ENCODE assay signal across 8 mouse cellular contexts in genomic region chr15:25358680-25359097, GRCm38 (mm10). TPM values are rescaled to one million over a fixed set of nuclear protein-coding genes. Genes with fewer than 3 reads are reported as not detected.
A peak's percentile ranks its signal among the peaks of the same experiment; 100 is the strongest.
DNase-seq lines count a peak whose midpoint lies in the region; ATAC-seq and TF ChIP-seq lines count a peak whose summit lies in the region.

No protein-coding gene starts in this region.

- TF ChIP-seq CTCF in layer of hippocampus, adult 2 months (conservative IDR thresholded peaks at IDR 0.05): no peak
- no peak for TF ChIP-seq CTCF in olfactory bulb, adult 2 months (IDR thresholded peaks at IDR 0.05; ENCODE audit: insufficient read depth, low read depth, low read length)

- H3K4me2 ChIP-seq in embryonic facial prominence, embryonic 11.5 days (ENCODE audit: low read depth, low read length): no peak overlapping the region
- peak overlapping the region; percentile 49 for H3K4me2 ChIP-seq in forebrain, embryonic 13.5 days

- no peaks in the 10 kb centered on the region for H3K9me3 ChIP-seq in embryonic facial prominence, embryonic 11.5 days (replicated peaks; ENCODE audit: control insufficient read depth, low read length)
- H3K9me3 ChIP-seq in embryonic facial prominence, embryonic 10.5 days: no peaks in the 10 kb centered on the region
- H3K9me3 ChIP-seq in forebrain, embryonic 13.5 days (replicated peaks): no peaks in the 10 kb centered on the region

- no peaks in the 10 kb centered on the region for H3K36me3 ChIP-seq in embryonic facial prominence, embryonic 11.5 days (replicated peaks; ENCODE audit: control insufficient read depth, insufficient read depth, low read depth, low read length)
- H3K36me3 ChIP-seq in embryonic facial prominence, embryonic 10.5 days (replicated peaks): peaks cover 11% of the 10 kb centered on the region
- H3K36me3 ChIP-seq in forebrain, embryonic 13.5 days (ENCODE audit: poor library complexity, severe bottlenecking): peaks cover 8% of the 10 kb centered on the region; the same call in 1 of the 2 replicates

- H3K27ac ChIP-seq in embryonic facial prominence, embryonic 11.5 days (replicated peaks; ENCODE audit: low read depth, low read length): no peak overlapping the region
- no peak overlapping the region for H3K27ac ChIP-seq in embryonic facial prominence, embryonic 10.5 days (replicated peaks)
- H3K27ac ChIP-seq in layer of hippocampus, adult 2 months: peak overlapping the region; percentile 80
- no peak overlapping the region for H3K27ac ChIP-seq in forebrain, embryonic 13.5 days
- H3K27ac ChIP-seq in olfactory bulb, adult 2 months (ENCODE audit: insufficient read depth, low read depth, low read length): peak overlapping the region; percentile 80

- no peak overlapping the region for H3K4me3 ChIP-seq in embryonic facial prominence, embryonic 11.5 days (ENCODE audit: low read depth, low read length)
- no peak overlapping the region for H3K4me3 ChIP-seq in embryonic facial prominence, embryonic 10.5 days
- H3K4me3 ChIP-seq in layer of hippocampus, adult 2 months: peak overlapping the region; percentile 48
- 0 out of 2 replicates have a peak overlapping the region, but pooled peaks have one; percentile 2 for H3K4me3 ChIP-seq in forebrain, embryonic 13.5 days
- H3K4me3 ChIP-seq in olfactory bulb, adult 2 months (ENCODE audit: insufficient read depth, low read depth, low read length): peak overlapping the region; percentile 36

- no peak for ATAC-seq in embryonic facial prominence, embryonic 11.5 days (replicated peaks; ENCODE audit: insufficient number of reproducible peaks, low FRiP score, low TSS enrichment, low read depth)
- peak; percentile 69 for ATAC-seq in forebrain, embryonic 13.5 days

- no peak for TF ChIP-seq POLR2A in olfactory bulb, adult 2 months (IDR thresholded peaks at IDR 0.05; ENCODE audit: insufficient read depth, low read depth, low read length)

- 44% methylated on average over 14 of the region's 14 CpGs for WGBS in embryonic facial prominence, embryonic 11.5 days
- WGBS in embryonic facial prominence, embryonic 10.5 days: 47% methylated on average over 14 of the region's 14 CpGs
- 22% methylated on average over 14 of the region's 14 CpGs for WGBS in forebrain, embryonic 13.5 days
- 10% methylated on average over 14 of the region's 14 CpGs for WGBS in olfactory bulb, adult 2 months

- peak; percentile 41 for DNase-seq in embryonic facial prominence, embryonic 11.5 days (ENCODE audit: low spot score)
- no peak for DNase-seq in embryonic facial prominence, embryonic 10.5 days (ENCODE audit: low spot score)
- peak in 1 of 2 experiments; percentile 47 for DNase-seq in layer of hippocampus, adult 2 months (ENCODE audit: low spot score in 2 of 2)
- DNase-seq in layer of hippocampus, adult 8-10 months (ENCODE audit: low spot score in 2 of 2): no peak
- no peak for DNase-seq in adrenal gland, adult 8-10 months
- no peak for DNase-seq in gastrocnemius, postnatal 25 days

- H3K9ac ChIP-seq in embryonic facial prominence, embryonic 11.5 days (replicated peaks; ENCODE audit: low read length): no peak overlapping the region
- no peak overlapping the region for H3K9ac ChIP-seq in forebrain, embryonic 13.5 days

- H3K27me3 ChIP-seq in embryonic facial prominence, embryonic 11.5 days (ENCODE audit: control insufficient read depth, insufficient read depth, low read length): no peaks in the 10 kb centered on the region
- no peaks in the 10 kb centered on the region for H3K27me3 ChIP-seq in embryonic facial prominence, embryonic 10.5 days (replicated peaks; ENCODE audit: low read depth, poor library complexity, severe bottlenecking)
- H3K27me3 ChIP-seq in forebrain, embryonic 13.5 days: no peaks in the 10 kb centered on the region

- H3K4me1 ChIP-seq in embryonic facial prominence, embryonic 11.5 days (ENCODE audit: control insufficient read depth, insufficient read depth, low read length): no peaks in the 10 kb centered on the region
- H3K4me1 ChIP-seq in embryonic facial prominence, embryonic 10.5 days: peaks cover 9% of the 10 kb centered on the region
- H3K4me1 ChIP-seq in forebrain, embryonic 13.5 days: peaks cover 41% of the 10 kb centered on the region
- peaks cover 7% of the 10 kb centered on the region; the same call in 1 of the 2 replicates for H3K4me1 ChIP-seq in olfactory bulb, adult 2 months (ENCODE audit: control insufficient read depth, insufficient read depth, low read length)

RNA-seq across cellular contexts. Expression of gene Basp1, which starts 54.9 kb away (rescaled TPM):
- polyA plus RNA-seq in embryonic facial prominence, embryonic 11.5 days (2014; fragmentation: Nextera tagmentation; extraction: Ambion mirVana): 113 and 141 TPM in 2 replicates
- 48.4 and 50.7 TPM in 2 replicates for polyA plus RNA-seq in embryonic facial prominence, embryonic 10.5 days (2016; fragmentation: Nextera tagmentation; extraction: Ambion mirVana)
- total RNA-seq in layer of hippocampus, adult 2 months (2021): 100 to 1,000 TPM; 576 to 634 TPM
- 100 to 1,000 TPM; 476 to 520 (median 494) TPM for total RNA-seq in layer of hippocampus, adult 8-10 months (2022)
- 154 and 164 TPM in 2 replicates for polyA plus RNA-seq in forebrain, embryonic 13.5 days (2015; fragmentation: Nextera tagmentation; extraction: Ambion mirVana)
- polyA plus RNA-seq in olfactory bulb, adult 2 months (2012; ENCODE audit: insufficient read depth, insufficient read length, low replicate concordance, missing spikeins): 416 TPM in 1 of 2 replicates, not detected in the other
- total RNA-seq in adrenal gland, adult 8-10 months (2022): 1 to 10 TPM; 3.1 to 4.9 (median 3.6) TPM
- total RNA-seq in gastrocnemius, postnatal 25 days (2021): 1 to 10 TPM; 3.7 to 3.9 TPM

Comparison
In these comparisons a context has a peak if more than half of its experiments do, and no peak if none do; other contexts are left out.
1. H3K27ac ChIP-seq: peak in layer of hippocampus, adult 2 months (single experiment) and olfactory bulb, adult 2 months (single experiment); none in embryonic facial prominence, embryonic 11.5 days (single experiment), embryonic facial prominence, embryonic 10.5 days (single experiment) and forebrain, embryonic 13.5 days (single experiment).
2. H3K4me3 ChIP-seq: peak in layer of hippocampus, adult 2 months (single experiment), forebrain, embryonic 13.5 days (single experiment) and olfactory bulb, adult 2 months (single experiment); none in embryonic facial prominence, embryonic 11.5 days (single experiment) and embryonic facial prominence, embryonic 10.5 days (single experiment).
3. RNA of gene Basp1, which starts 54.9 kb away (total RNA-seq): 576 to 634 TPM in layer of hippocampus, adult 2 months and 476 to 520 TPM in layer of hippocampus, adult 8-10 months; 3.7 to 3.9 TPM in gastrocnemius, postnatal 25 days and 3.1 to 4.9 TPM in adrenal gland, adult 8-10 months; every median in the first group is over 10 times any median in the second.